Mouse (Mus musculus): ENCODE data around the gene Esd.

Esd gene

GRCm38 (mm10) chr14:74794931-74795330 lies 62.8 kb downstream of the Esd start:
- DNase-seq (ENCODE audit: low spot score in 2 of 2): no peak

- no peak for DNase-seq (ENCODE audit: low spot score in 2 of 2)
Measured at GRCm38 (mm10) chr14:74797386-74798062, 65.4 kb downstream of the Esd start.

GRCm38 (mm10) chr14:74798063-74798890 lies 66.2 kb downstream of the Esd start:
- DNase-seq (ENCODE audit: low spot score in 2 of 2): no peak
